Mouse (Mus musculus) kidney, postnatal 10 days (tissue): Measurements from ENCODE around the gene Man2b1.
"Not testable (repeated sequence)": the region's sequence is repeated elsewhere in the genome, so short reads cannot be mapped to it uniquely, and the experiment has no call there.

Source experiments
- DNase-seq: peaks from one replicate; pipeline ENCODE4 v3.0.0; 2021; ENCODE audit warnings: mixed read lengths

The Man2b1 gene

DNA sequence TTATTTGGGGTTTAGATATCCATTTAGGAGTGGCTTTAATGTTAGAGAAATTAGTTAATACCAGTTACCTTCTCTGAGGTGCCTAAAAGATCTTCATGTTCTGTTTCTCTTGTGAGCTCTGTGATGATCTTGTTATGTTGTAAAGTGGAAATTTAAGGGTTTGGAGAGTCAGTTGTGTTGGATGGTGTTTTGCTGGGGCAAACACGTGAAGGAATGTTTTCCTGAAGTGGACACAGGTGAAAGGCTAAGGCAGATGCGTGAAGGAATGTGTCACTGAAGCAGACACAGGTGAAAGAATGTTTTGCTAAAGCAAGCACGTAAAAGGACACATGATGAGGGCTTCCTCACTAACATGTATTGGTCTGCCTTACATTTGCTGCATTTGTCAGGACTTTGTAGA is 39.9 kb downstream of the Man2b1 start, which contains the start of gene Zfp791:
TSS of gene Zfp791 (minus strand) at position 101 of the 400 bp plus-strand sequence.
- no peak for DNase-seq

DNA sequence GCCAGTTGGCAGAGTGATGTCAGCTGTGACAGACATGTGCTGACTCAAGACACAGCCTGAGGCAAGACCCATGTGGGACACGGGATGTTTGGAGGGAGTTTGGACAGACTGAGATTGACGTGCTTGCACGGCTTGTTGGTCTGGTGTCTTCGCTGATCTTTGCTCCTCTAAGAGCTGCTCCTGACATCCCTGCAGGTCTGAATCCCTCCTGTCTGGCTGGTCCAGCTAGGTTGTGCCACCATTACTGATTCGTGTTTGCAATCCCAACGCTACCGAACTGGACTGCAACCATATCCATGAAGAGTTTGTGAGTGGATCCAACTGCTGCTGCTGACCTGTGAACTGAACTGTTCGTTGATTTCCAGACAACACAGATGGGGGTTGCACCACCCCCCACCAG is 40.6 kb downstream of the Man2b1 start:
- DNase-seq: no peak

- no peak for DNase-seq
These were observed 49.3 kb downstream of the Man2b1 start for GRCm38 (mm10) chr8:85132335-85132734.

DNA sequence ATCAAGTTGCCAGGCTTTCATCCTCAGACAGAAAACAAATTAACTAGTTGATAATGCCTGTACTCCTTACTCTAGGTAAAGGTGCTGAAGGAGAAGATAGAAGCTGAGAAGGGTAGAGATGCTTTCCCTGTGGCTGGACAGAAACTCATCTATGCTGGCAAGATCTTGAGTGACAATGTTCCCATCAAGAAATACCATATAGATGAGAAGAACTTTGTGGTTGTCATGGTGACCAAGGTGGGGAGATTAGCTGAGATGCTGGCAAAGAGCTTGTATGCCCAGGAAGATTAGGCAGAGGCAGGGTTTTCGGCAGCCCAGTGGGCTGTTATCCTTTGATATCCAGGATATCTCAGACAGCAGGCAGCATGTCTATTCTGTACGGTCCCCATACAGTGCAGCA is 52.6 kb downstream of the Man2b1 start:
- DNase-seq: not testable (repeated sequence)

GRCm38 (mm10) chr8:85142516-85142915 is 59.4 kb downstream of the Man2b1 start:
- no peak for DNase-seq
